Mouse (Mus musculus): ENCODE measurements around the gene Tbx15.

Tbx15 gene

DNA sequence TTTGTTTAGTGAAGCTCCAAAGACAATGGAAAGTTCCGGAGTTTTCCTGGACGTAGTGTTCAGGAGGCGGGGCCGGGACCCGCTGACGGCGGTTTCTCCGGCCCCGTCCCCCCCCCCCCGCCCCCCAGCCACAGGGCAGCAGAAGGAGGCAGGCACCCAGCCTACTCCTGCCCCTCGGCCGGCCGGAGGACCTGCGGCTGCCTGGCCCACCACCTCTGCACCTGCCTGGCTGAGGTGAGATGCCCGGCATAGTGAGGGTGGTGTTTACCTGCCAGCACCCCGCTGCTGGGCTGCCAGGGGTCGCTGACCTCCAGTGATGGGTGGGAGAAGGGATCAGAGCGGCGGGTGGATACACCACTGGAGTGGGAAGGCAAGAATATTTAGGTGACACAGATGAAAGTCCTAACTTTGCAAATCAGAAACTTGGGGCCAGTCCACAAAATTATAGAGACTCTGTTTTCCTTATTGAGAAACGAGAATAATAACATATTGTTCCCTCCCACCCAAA lies at the start of gene Tbx15:
Gene Tbx15, plus strand, starts transcription at position 169 of the 508 bp plus-strand sequence.
- DNase-seq (ENCODE audit: low spot score) = no peak

GRCm38 (mm10) chr3:99193576-99193975 lies 46.6 kb upstream of the Tbx15 start:
- no peak for DNase-seq (ENCODE audit: low spot score)

- DNase-seq (ENCODE audit: low spot score) = no peak
Measured at GRCm38 (mm10) chr3:99203331-99203730, 36.9 kb upstream of the Tbx15 start.

DNA sequence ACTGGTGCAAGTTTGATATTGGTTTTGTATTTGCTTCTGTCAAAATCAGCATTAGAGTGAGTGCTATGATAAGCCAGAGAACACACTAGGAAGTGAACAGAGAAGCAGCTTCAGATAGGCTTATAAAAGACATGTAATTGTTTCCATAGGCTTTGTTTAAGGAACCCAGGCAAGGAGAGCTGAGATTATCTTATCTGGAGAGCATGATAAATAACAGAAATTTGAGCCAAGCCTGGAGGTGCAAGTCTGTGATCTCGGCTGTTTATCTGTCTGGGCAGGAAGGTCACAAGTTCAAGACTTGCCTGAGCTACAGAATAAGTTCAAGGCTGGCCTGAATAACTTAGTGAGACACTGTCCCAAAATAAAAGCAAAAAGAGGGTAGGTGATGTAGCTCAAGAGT lies 31.8 kb upstream of the Tbx15 start:
- DNase-seq (ENCODE audit: low spot score) = no peak

DNA sequence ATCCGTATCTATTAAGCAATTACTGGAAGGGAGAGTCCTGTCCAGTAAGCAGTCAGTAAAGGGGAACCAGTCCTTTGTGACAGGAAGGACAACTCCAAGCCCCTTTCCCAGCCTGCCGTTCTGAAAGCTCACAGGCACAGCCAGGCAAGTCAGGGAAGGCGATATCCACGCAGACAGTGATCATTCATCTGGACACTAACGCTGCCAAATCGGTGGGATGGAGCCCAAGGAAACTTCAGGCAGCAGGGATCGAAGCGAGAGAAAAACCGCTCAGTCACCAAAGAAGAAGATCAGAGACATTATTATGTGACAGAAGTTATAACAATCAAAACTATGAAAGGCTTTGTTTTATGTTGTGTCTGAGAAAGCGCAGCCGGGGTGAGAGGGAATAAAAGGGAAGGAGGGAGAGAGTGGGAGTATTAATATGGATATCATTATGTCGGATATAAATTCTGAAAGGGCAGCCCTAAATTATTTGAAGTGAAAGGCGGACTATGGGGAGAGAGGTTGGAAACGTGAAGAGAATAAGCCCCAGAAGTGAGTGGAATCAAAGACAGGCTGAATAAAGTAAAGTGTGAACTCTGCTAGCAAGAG lies 29.0 kb upstream of the Tbx15 start:
- DNase-seq (ENCODE audit: low spot score) = no peak

GRCm38 (mm10) chr3:99227807-99228206 lies 12.4 kb upstream of the Tbx15 start:
- no peak for DNase-seq (ENCODE audit: low spot score)

GRCm38 (mm10) chr3:99233393-99234318 lies 6.5 kb upstream of the Tbx15 start:
- DNase-seq (ENCODE audit: low spot score) = no peak

- no peak for DNase-seq (ENCODE audit: low spot score)
Measured at GRCm38 (mm10) chr3:99234319-99234869, 5.8 kb upstream of the Tbx15 start.

DNA sequence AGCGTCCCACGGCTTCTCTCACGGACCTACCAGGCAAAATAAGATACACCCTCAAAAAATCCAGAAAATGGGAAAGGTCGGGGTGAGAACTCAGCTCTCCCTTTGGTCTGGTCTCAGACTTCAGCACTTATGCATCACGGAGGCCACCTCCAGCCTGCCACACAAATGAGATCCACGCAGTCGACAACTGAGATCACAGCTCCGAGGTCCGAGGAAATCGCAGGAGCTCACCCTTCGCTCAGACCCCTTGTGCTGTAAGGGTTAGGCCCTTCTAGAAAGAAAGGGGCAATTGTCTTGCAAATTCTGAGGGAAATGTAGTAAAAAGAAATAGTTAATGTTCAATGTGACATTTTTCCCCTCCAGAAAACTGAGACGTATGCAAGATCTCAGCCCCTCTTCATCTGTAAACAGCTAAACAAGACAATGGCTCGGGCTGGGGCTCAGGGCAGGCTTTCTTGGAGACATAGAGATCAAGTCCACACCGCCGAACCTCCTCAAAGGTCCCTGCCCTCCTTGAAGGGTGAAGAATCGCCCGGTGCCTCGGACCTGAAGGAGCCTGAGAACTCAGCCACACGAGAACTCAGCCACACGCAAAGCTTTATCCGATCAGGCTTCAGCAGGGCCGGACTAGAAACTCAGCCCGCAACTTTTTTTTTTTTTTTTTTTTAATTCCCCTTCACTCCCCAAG lies 4.9 kb upstream of the Tbx15 start:
- DNase-seq (ENCODE audit: low spot score) = no peak

DNA sequence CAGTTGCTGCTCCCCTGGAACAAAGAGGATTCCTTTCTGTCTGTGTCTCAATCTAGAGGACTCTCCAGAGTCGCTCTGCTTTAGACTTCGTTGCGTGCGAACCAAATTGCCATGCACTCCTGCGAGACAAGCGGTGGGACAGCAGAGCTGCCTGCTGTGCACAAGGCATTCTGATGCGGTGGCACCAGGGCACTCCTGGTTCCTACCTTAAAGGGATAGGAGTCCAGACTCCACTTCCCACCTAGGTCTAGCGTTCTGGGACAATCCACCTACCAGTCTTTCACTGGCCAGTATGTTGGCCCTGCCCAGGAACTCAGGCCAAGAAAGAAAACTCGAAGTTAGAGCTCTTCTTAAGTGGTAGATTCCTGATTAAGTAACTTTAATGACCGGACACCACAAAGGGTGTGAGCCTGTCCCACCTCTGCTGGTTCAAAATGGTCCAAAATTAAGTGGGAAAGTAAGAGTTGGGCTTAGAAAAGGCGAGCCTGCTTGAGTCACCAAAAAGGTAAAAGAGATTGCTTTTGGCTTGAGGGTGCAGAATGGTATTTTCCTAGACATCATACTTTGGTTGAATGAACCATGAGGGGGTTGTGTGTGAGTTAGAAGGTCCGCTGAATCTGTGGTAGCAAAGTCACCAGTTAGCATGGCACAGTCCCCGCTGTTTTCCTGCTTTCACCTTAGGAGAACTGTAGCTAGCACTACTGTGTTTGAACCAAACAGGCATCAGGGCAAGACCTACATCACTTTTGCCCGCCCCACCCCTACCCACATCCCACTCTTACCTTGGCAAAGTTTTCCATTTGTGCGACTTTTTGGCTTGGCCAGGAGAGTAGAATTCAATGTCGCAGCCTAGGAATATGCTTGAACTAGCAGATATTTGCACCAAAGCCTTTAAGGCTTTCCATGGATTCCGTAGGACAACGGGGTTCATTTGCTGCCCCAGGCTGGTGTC lies 4.1 kb upstream of the Tbx15 start:
- DNase-seq (ENCODE audit: low spot score) = no peak

DNA sequence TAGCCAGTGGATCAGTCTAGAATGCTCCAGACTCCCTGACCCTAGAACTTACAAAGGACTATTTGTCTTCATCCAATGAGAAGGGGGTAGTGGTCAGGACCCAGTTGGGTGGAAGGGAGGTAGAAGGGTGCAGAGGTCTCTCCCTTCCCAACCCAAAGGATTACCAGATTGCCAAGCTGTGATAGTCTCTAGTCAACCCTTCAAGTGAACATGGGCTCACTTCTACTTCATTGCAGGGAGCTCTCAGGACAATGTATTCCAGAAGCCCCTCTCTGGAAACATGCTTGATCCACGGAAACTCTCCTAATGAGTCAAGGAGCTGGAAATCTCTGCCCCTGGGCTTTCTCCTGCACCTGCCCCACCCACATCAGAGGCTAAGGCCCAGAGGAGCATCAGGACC lies 1.5 kb upstream of the Tbx15 start:
- DNase-seq (ENCODE audit: low spot score) = no peak

DNA sequence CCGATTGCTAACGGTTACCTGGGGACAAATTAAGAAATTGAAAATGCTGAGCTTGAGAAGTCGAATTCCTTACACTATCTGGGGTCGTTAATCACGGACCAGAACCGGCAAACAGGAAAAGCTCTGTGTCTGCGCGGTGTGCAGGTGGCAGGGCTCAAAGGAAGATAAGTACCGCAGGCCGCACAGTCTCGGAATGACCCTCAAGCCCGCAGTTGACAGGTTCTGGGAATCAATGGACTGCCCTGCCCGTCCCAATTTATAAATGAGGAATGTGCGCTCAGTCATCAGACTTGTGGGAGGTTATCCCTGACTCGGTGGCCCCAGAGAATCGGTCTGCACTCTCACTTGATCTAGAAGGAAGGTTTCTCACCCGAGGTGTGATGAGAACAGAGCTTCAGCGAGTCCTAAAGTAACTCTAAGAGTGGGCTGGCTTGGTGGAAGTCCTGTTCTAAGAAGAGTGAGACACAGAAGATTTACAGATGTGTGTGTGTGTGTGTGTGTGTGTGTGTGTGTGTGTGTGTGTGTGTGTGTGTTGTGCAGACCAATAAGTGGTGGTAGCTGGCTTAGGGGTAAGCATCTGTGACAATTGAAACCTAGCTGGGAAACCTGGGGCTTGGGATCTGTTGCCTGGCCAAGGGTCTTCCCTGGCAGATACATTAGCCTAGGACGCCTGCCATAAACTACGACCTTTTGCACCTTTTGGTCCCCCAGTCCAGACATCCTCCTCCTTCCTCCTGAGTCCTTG lies 708 bp upstream of the Tbx15 start:
- no peak for DNase-seq (ENCODE audit: low spot score)

GRCm38 (mm10) chr3:99240811-99241738 lies 894 bp downstream of the Tbx15 start:
- DNase-seq (ENCODE audit: low spot score) = no peak

DNA sequence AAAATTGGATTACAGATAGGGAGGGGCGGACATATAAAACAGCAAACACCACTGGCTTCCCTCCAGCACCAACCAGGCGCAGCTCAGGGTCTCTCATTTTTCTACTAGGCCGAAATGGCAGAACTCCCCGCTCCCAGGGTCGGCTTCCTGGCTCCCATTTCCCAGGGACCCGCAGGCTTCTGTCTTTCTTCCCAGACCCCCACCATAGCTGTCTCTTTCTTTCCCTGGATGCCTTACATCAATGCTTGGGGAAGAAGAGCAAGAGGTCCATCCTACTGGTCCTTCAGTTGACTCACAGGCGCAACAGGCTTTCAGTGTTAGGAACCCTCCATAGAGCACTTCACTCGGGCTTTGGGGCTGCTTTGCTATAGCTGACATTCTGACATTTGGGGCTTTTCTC lies 2.3 kb downstream of the Tbx15 start:
- DNase-seq (ENCODE audit: low spot score) = no peak

- no peak for DNase-seq (ENCODE audit: low spot score)
Measured at GRCm38 (mm10) chr3:99245341-99245740, 5.2 kb downstream of the Tbx15 start.

DNA sequence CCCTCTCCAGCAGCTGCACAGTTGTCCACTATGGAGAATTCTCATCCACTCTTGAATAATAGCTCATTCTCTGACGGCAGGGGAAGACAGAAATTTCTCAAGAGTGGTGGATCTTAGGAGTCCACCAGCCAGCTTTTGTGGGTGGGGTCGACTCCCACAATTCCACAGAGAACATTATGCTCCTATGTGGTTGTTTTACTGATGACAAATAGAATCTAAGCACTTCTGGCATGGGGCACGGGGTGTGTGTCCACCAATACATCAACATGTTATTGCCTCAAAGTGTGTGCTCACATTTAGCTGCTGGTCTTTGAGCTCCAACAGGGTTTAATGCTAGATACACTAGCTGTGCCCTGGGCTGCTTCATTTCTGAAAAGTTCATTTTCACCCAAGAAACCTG lies 6.4 kb downstream of the Tbx15 start:
- DNase-seq (ENCODE audit: low spot score) = no peak

DNA sequence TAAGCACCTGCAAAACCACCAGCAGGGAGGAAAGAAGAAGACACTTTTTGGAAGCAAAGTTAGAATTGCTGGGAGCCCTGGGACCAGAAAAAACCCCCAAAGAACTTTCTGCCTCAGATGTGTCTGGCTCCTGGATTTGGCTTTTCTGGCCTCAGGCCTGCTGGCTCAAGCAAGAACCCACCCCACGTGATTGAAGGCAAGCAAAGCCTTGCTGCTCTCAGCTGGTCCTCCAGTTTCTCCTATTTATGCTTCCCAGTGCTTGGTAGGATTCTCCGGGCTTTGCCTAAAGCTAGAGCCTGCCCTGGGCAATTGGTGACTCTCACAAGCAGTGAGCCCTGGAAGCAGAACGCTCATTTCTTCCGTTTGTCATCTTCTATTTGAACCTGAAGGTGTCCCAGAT lies 7.4 kb downstream of the Tbx15 start:
- no peak for DNase-seq (ENCODE audit: low spot score)

DNA sequence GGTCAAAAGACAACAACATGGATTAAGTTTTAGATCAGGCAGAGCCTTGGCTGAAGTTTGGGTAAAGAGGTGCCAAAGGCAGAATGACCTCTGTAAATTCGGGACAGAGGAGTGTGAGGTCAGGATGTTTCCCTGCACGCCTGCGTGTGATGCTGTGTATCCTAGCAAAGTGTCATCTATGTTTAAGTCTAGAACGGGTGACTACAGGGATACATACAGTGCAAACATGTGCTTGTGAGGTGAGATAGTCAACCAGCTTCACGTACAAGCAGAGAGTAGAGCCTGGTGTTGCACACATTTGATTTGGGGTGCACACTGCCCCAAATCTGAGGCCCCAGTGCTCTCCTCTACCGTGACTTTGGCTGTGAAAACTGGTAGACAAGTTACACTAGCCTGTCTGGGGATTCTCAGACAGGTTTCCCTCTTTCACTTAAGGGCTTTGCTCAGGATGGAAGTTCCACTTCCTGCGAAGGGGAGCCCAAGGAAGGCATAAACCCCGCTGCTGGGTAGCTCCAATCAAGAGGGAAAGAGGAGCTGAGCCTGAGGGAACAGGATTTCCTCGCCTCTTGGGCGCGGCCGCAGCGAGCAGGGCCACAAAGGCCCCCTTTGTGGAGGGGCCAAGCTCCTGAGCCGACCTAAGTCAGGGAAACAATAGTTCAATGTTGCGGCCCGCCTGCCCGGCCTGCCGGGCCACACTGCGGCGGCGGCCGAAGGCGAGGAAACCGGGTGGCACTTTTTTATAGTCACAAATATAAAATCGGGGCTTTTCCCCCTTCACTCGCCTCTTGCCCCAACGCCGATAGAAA lies 8.0 kb downstream of the Tbx15 start:
- no peak for DNase-seq (ENCODE audit: low spot score)
